Mouse (Mus musculus): ENCODE results near the gene Palb2. TPM values are rescaled to one million over a fixed set of nuclear protein-coding genes. Genes with fewer than 3 reads are reported as not detected.

Palb2 gene
- polyA plus RNA-seq (2012; fragmentation: generic; extraction: Trizol) = under 1 TPM; 0.43 to 0.85 TPM

GRCm38 (mm10) chr7:122132497-122133337 lies at the start of gene Palb2, which contains the start of gene Dctn5:
Gene Palb2, minus strand, starts transcription at chr7:122132985.
Gene Dctn5, plus strand, starts transcription at chr7:122133041.

GRCm38 (mm10) chr7:122158915-122159902 lies 26.4 kb upstream of the Palb2 start, which contains the start of gene Plk1:
Gene Plk1, plus strand, starts transcription at chr7:122159439.

GRCm38 (mm10) chr7:122101747-122102244 lies 31.0 kb downstream of the Palb2 start, which contains the start of gene Ndufab1:
Gene Ndufab1, minus strand, starts transcription at chr7:122101886.

DNA sequence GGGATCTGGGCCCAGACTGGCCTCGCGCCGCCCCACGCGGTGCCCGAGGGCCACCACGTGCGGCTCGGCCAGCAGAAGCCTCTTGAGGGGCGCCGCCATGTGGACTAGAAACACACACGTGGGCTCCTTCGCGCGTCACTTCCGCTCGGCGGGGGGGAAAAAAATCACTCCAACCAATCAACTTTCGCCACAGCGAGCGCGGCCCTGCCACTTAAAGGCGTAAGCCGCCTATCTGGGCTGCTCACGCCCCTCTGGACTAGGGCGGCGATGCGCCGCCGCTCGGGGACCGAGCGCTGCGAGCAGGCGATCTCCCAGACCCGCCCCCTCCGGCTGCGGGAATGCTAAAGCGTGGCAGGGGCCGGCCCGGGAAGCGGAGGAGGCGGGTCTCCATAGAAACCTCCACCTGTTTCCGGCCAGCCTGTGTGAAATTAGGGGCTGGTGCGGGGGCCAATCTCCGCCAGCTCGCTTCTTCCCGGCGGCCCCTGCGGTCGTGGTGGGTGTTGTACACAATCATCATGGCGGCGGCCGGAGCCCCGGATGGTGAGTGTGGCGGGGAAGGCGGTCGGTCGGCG lies 65.8 kb downstream of the Palb2 start, which contains the start of the genes Ubfd1 and Ears2:
Gene Ubfd1, plus strand, starts transcription at position 231 of the 572 bp plus-strand sequence.
Gene Ears2, minus strand, starts transcription at position 319 of the 572 bp plus-strand sequence.

Other genes with a start within 250 kb of the Palb2 start
- 10 to 100 TPM in 1 of 2 experiments, 1 to 10 TPM in 1; 2.1 to 17.3 TPM for gene Cog7, start 151.3 kb downstream of the Palb2 start, polyA plus RNA-seq (2012; fragmentation: generic; extraction: Trizol)
- gene Gga2, start 111.8 kb downstream of the Palb2 start, polyA plus RNA-seq (2012; fragmentation: generic; extraction: Trizol) = 10 to 100 TPM; 13.0 to 26.4 TPM
- gene Ubfd1, start 65.8 kb downstream of the Palb2 start, polyA plus RNA-seq (2012; fragmentation: generic; extraction: Trizol) = 10 to 100 TPM in 1 of 2 experiments, 1 to 10 TPM in 1; 6.4 to 15.9 TPM
- gene Ears2, start 65.7 kb downstream of the Palb2 start, polyA plus RNA-seq (2012; fragmentation: generic; extraction: Trizol) = 1 to 10 TPM; 5.4 to 6.4 TPM
- 100 to 1,000 TPM; 380 to 415 TPM for gene Ndufab1, start 31.1 kb downstream of the Palb2 start, polyA plus RNA-seq (2012; fragmentation: generic; extraction: Trizol)
- gene Dctn5, start 56 bp upstream of the Palb2 start, polyA plus RNA-seq (2012; fragmentation: generic; extraction: Trizol) = 10 to 100 TPM; 31.4 to 69.1 TPM
- 100 to 1,000 TPM in 1 of 2 experiments, 10 to 100 TPM in 1; 76.0 to 116 TPM for gene Plk1, start 26.5 kb upstream of the Palb2 start, polyA plus RNA-seq (2012; fragmentation: generic; extraction: Trizol)
- under 1 TPM in 1 of 2 experiments, not detected in 1; 0.02 TPM for gene Ern2, start 53.2 kb upstream of the Palb2 start, polyA plus RNA-seq (2012; fragmentation: generic; extraction: Trizol)
- under 1 TPM in 1 of 2 experiments, not detected in 1; 0.02 TPM for gene Chp2, start 86.5 kb upstream of the Palb2 start, polyA plus RNA-seq (2012; fragmentation: generic; extraction: Trizol)
- under 1 TPM; 0.01 to 0.07 TPM for gene Prkcb, start 155.8 kb upstream of the Palb2 start, polyA plus RNA-seq (2012; fragmentation: generic; extraction: Trizol)